Mouse (Mus musculus) limb, embryonic 12.5 days (tissue): Measurements from ENCODE around the gene AI413582. TPM values are rescaled to one million over a fixed set of nuclear protein-coding genes. Genes with fewer than 3 reads are reported as not detected.
A peak's percentile ranks its signal among the peaks of the same experiment; 100 is the strongest.

Experiments used
- ATAC-seq: fragments of 200-750 bp; cut with Nextera tagmentation; 2 replicates; pipeline ENCODE4 v1.8.0; 2017; ENCODE audit warnings: low read depth, moderate TSS enrichment; ENCODE audit not compliant: insufficient number of reproducible peaks, insufficient read depth, low FRiP score, low TSS enrichment
- H3K27ac ChIP-seq: fragments of 300-500 bp; sonication (generic); 2 replicates; pipeline ENCODE4 v1.5.1; 2016; ENCODE audit warnings: mild to moderate bottlenecking, moderate library complexity
- H3K27me3 ChIP-seq: fragments of 300-500 bp; sonication (generic); 2 replicates; pipeline ENCODE4 v1.6.1; 2016; ENCODE audit warnings: mild to moderate bottlenecking, moderate library complexity
- H3K36me3 ChIP-seq: fragments of 300-500 bp; sonication (generic); 2 replicates; pipeline ENCODE4 v1.6.1; 2016; ENCODE audit warnings: mild to moderate bottlenecking, moderate library complexity
- H3K4me1 ChIP-seq: fragments of 300-500 bp; sonication (generic); replicated peaks from 2 replicates; pipeline ENCODE4 v1.6.1; 2016
- H3K4me2 ChIP-seq: fragments of 300-500 bp; sonication (generic); 2 replicates; pipeline ENCODE4 v1.6.1; 2016; ENCODE audit warnings: mild to moderate bottlenecking, moderate library complexity
- H3K4me3 ChIP-seq: fragments of 300-500 bp; sonication (generic); replicated peaks from 2 replicates; pipeline ENCODE4 v1.5.1; 2016; ENCODE audit warnings: mild to moderate bottlenecking
- H3K9ac ChIP-seq: fragments of 300-500 bp; sonication (generic); replicated peaks from 2 replicates; pipeline ENCODE4 v1.6.1; 2016; ENCODE audit warnings: mild to moderate bottlenecking, moderate library complexity
- H3K9me3 ChIP-seq: fragments of 300-500 bp; sonication (generic); 2 replicates; pipeline ENCODE4 v1.6.1; 2016; ENCODE audit warnings: mild to moderate bottlenecking, moderate library complexity
- WGBS: fragments of 180-500 bp; shearing (Covaris S2); methylation state at CpG from one replicate; pipeline ENCODE4 v1.1.7; 2016; 5-methylcytosine and 5-hydroxymethylcytosine counted together
- polyA plus RNA-seq: library from polyadenylated mRNA; unstranded; fragments of >200 nt; fragmentation: Nextera tagmentation; extraction: Ambion mirVana; gene quantifications from 2 replicates; pipeline ENCODE4 v1.2.1, GENCODE M21; 2016

Gene AI413582
- polyA plus RNA-seq, 1 experiment from 2014 or later: 16.6 TPM

GRCm38 (mm10) chr17:27596376-27597190 lies 31.0 kb upstream of the AI413582 start:
- 60% methylated on average over 21 of the region's 21 CpGs for WGBS
- H3K27me3 ChIP-seq: no peaks in the 10 kb centered on the region
- peaks cover 57% of the 10 kb centered on the region for H3K36me3 ChIP-seq
- peaks cover 16% of the 10 kb centered on the region for H3K4me1 ChIP-seq
- no peak for ATAC-seq
- H3K27ac ChIP-seq: no peak overlapping the region
- H3K9ac ChIP-seq: no peak overlapping the region
- H3K9me3 ChIP-seq: no peaks in the 10 kb centered on the region
- no peak overlapping the region for H3K4me2 ChIP-seq
- no peak overlapping the region for H3K4me3 ChIP-seq

- Histone ChIP-seq H3K27me3 (no peaks in the 10 kb centered on the region), H3K9ac (no peak overlapping the region), H3K9me3 (no peaks in the 10 kb centered on the region), H3K4me2 (no peak overlapping the region), H3K4me3 (no peak overlapping the region), H3K36me3 (peaks cover 65% of the 10 kb centered on the region), H3K4me1 (peaks cover 9% of the 10 kb centered on the region), H3K27ac (no peak overlapping the region)
- 82% methylated on average over 15 of the region's 15 CpGs for WGBS
- ATAC-seq: no peak
Measured at GRCm38 (mm10) chr17:27595659-27596375, 30.3 kb upstream of the AI413582 start.

- 97% methylated on average over 7 of the region's 7 CpGs for WGBS
- Histone ChIP-seq H3K27ac (no peak overlapping the region), H3K36me3 (peaks cover 97% of the 10 kb centered on the region)
Measured at GRCm38 (mm10) chr17:27592565-27592910, 27.0 kb upstream of the AI413582 start.

GRCm38 (mm10) chr17:27591826-27592564 lies 26.4 kb upstream of the AI413582 start:
- H3K27ac ChIP-seq: no peak overlapping the region
- peaks cover 13% of the 10 kb centered on the region for H3K4me1 ChIP-seq
- no peaks in the 10 kb centered on the region for H3K27me3 ChIP-seq
- no peak for ATAC-seq
- no peak overlapping the region for H3K4me2 ChIP-seq
- H3K9me3 ChIP-seq: no peaks in the 10 kb centered on the region
- no peak overlapping the region for H3K9ac ChIP-seq
- H3K36me3 ChIP-seq: peaks cover 97% of the 10 kb centered on the region
- H3K4me3 ChIP-seq: no peak overlapping the region
- 90% methylated on average over 12 of the region's 12 CpGs for WGBS

More at GRCm38 (mm10) chr17:27592565-27592910, 27.0 kb upstream of the AI413582 start:
- Histone ChIP-seq H3K4me3 (no peak overlapping the region), H3K4me2 (no peak overlapping the region), H3K27me3 (no peaks in the 10 kb centered on the region), H3K9me3 (no peaks in the 10 kb centered on the region), H3K9ac (no peak overlapping the region), H3K4me1 (peaks cover 9% of the 10 kb centered on the region)
- ATAC-seq: no peak

GRCm38 (mm10) chr17:27588231-27588630 lies 22.7 kb upstream of the AI413582 start:
- WGBS: 83% methylated on average over 8 of the region's 8 CpGs
- Histone ChIP-seq H3K4me2 (no peak overlapping the region), H3K4me1 (peaks cover 8% of the 10 kb centered on the region), H3K27me3 (no peaks in the 10 kb centered on the region), H3K36me3 (peaks cover 92% of the 10 kb centered on the region), H3K9ac (no peak overlapping the region), H3K4me3 (no peak overlapping the region), H3K27ac (no peak overlapping the region), H3K9me3 (no peaks in the 10 kb centered on the region)
- ATAC-seq: no peak

- peaks cover 92% of the 10 kb centered on the region for H3K36me3 ChIP-seq
- WGBS: 75% methylated on average over 12 of the region's 12 CpGs
- no peak overlapping the region for H3K4me3 ChIP-seq
- H3K27me3 ChIP-seq: no peaks in the 10 kb centered on the region
- peak overlapping the region; percentile 35 for H3K27ac ChIP-seq
- peaks cover 8% of the 10 kb centered on the region for H3K4me1 ChIP-seq
- no peak overlapping the region for H3K9ac ChIP-seq
- no peak overlapping the region for H3K4me2 ChIP-seq
- ATAC-seq: no peak
- H3K9me3 ChIP-seq: no peaks in the 10 kb centered on the region
Measured at GRCm38 (mm10) chr17:27587252-27587651, 21.7 kb upstream of the AI413582 start.

GRCm38 (mm10) chr17:27586661-27587060 lies 21.1 kb upstream of the AI413582 start:
- Histone ChIP-seq H3K9me3 (no peaks in the 10 kb centered on the region), H3K9ac (no peak overlapping the region), H3K4me3 (no peak overlapping the region), H3K27me3 (no peaks in the 10 kb centered on the region), H3K4me2 (no peak overlapping the region), H3K36me3 (peaks cover 92% of the 10 kb centered on the region), H3K4me1 (peaks cover 8% of the 10 kb centered on the region), H3K27ac (peak overlapping the region; percentile 35; the same call in 1 of the 2 replicates)
- 63% methylated on average over 9 of the region's 9 CpGs for WGBS
- no peak for ATAC-seq

- H3K27me3 ChIP-seq: no peaks in the 10 kb centered on the region
- no peak for ATAC-seq
- peaks cover 8% of the 10 kb centered on the region for H3K4me1 ChIP-seq
- WGBS: 85% methylated on average over 13 of the region's 13 CpGs
- no peak overlapping the region for H3K9ac ChIP-seq
- no peaks in the 10 kb centered on the region for H3K9me3 ChIP-seq
- H3K4me2 ChIP-seq: no peak overlapping the region
- H3K4me3 ChIP-seq: no peak overlapping the region
- no peak overlapping the region for H3K27ac ChIP-seq
- peaks cover 92% of the 10 kb centered on the region for H3K36me3 ChIP-seq
Measured at GRCm38 (mm10) chr17:27583185-27583894, 17.8 kb upstream of the AI413582 start.

GRCm38 (mm10) chr17:27580392-27581068 lies 15.0 kb upstream of the AI413582 start:
- peaks cover 92% of the 10 kb centered on the region for H3K36me3 ChIP-seq

GRCm38 (mm10) chr17:27579816-27580215 lies 14.3 kb upstream of the AI413582 start:
- H3K9me3 ChIP-seq: no peaks in the 10 kb centered on the region
- WGBS: 96% methylated on average over 8 of the region's 8 CpGs
- peaks cover 92% of the 10 kb centered on the region for H3K36me3 ChIP-seq
- ATAC-seq: no peak
- H3K4me3 ChIP-seq: no peak overlapping the region
- H3K4me2 ChIP-seq: no peak overlapping the region
- peaks cover 18% of the 10 kb centered on the region for H3K4me1 ChIP-seq
- H3K27ac ChIP-seq: no peak overlapping the region
- no peak overlapping the region for H3K9ac ChIP-seq
- H3K27me3 ChIP-seq: no peaks in the 10 kb centered on the region

More at GRCm38 (mm10) chr17:27580392-27581068, 15.0 kb upstream of the AI413582 start:
- H3K9me3 ChIP-seq: no peaks in the 10 kb centered on the region
- no peaks in the 10 kb centered on the region for H3K27me3 ChIP-seq
- 89% methylated on average over 20 of the region's 20 CpGs for WGBS
- peaks cover 12% of the 10 kb centered on the region for H3K4me1 ChIP-seq
- H3K4me3 ChIP-seq: no peak overlapping the region
- no peak for ATAC-seq
- H3K27ac ChIP-seq: no peak overlapping the region
- H3K9ac ChIP-seq: no peak overlapping the region
- no peak overlapping the region for H3K4me2 ChIP-seq
